Mouse (Mus musculus): Measurements from ENCODE around the gene E130218I03Rik. TPM values are rescaled to one million over a fixed set of nuclear protein-coding genes. Genes with fewer than 3 reads are reported as not detected.
A peak's percentile ranks its signal among the peaks of the same experiment; 100 is the strongest.

The E130218I03Rik gene
- polyA plus RNA-seq, 1 experiment from 2014 or later = 0.08 TPM

DNA sequence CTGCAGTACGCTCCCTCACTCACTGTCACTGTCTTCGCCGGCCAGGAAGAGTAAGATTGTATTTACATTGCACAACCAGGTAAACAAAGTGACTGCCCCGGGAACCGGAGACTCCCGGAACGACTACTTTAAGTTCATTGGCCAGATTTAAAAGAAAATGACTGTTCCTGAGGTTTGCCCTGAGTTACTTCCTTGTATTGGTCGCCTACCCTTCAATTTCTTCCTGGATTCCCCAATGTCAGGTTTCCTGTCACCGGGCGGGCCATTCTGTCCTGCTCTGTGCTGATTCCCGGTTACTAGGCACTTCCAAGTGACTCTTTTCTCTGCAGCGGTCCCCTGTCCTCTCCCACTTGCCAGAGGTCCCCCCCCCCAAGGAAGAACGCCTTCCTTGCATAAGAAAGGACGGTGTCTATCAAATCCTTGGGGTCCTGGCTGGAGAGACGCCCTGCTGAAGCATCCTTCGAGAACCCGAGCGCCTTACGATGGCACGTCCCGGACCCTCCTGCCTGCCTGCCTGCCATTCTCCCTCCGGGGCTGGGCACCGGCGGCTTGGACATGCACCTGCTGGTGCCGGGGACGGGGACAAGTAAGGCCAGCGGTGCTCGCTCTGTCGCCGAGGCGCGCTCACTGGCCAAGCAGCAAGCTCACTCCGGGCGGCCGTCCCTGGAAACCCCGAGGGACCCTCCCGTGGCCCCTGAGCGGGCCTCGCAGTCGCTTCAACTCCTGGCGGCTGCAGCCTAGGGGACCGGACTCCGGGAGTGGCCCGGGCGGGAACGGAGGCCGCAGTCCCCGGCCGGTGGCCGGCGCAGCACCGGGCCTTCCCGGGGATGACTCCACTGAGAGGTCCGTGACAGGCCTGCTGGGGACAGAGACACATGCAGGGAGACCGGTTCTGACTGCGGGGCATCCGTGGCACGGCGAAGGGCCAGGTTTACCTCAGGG lies 43.0 kb downstream of the E130218I03Rik start:
- TF ChIP-seq CTCF (IDR thresholded peaks at IDR 0.05; ENCODE audit: low read depth) = no peak
- Histone ChIP-seq H3K4me2 (ENCODE audit: low read length) (peak overlapping the region; percentile 93), H3K27ac (peak overlapping the region; percentile 99), H3K4me3 (replicated peaks; ENCODE audit: low read depth, low read length) (peak overlapping the region; percentile 95), H3K9me3 (replicated peaks; ENCODE audit: low read length) (no peaks in the 10 kb centered on the region), H3K36me3 (ENCODE audit: insufficient read depth, low read length) (0 out of 2 replicates have a peak, but pooled peaks cover 7% of the 10 kb centered on the region), H3K27me3 (ENCODE audit: insufficient read depth, low read length) (no peaks in the 10 kb centered on the region), H3K4me1 (replicated peaks; ENCODE audit: insufficient read depth, low read length) (peaks cover 5% of the 10 kb centered on the region), H3K9ac (ENCODE audit: low read depth, low read length) (peak overlapping the region; percentile 95)
- ATAC-seq (replicated peaks; ENCODE audit: low FRiP score, low read depth) (peak; percentile 44), DNase-seq (ENCODE audit: low spot score) (peak; percentile 18)
- WGBS = under 1% methylated on average over 59 of the region's 59 CpGs

DNA sequence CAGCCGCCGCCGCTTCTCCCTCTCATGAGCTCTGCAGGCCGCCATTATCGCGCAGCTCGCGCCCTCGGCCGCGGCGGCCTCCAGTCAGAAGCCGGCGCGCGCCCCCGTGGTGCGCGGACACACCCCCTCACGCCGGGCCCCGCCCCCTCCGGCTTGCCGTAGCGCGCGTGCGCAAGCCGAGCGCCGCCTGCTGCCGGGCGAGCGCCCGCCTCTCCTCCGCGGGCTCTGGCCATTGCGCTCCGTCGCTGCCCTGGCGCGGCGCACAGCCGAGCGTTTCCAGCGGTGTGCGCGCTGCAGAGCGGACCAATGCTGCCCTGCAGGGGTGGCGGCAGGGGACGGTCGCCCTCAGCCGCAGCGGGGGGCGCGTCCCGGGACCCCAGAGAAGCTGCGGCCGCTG lies 43.7 kb downstream of the E130218I03Rik start:
- DNase-seq (ENCODE audit: low spot score) (peak; percentile 96), ATAC-seq (replicated peaks; ENCODE audit: low FRiP score, low read depth) (peak; percentile 94)
- Histone ChIP-seq H3K9ac (ENCODE audit: low read depth, low read length) (peak overlapping the region; percentile 95), H3K4me1 (replicated peaks; ENCODE audit: insufficient read depth, low read length) (peaks cover 5% of the 10 kb centered on the region), H3K27ac (peak overlapping the region; percentile 99), H3K27me3 (ENCODE audit: insufficient read depth, low read length) (no peaks in the 10 kb centered on the region), H3K4me3 (replicated peaks; ENCODE audit: low read depth, low read length) (peak overlapping the region; percentile 95), H3K9me3 (replicated peaks; ENCODE audit: low read length) (no peaks in the 10 kb centered on the region), H3K36me3 (ENCODE audit: insufficient read depth, low read length) (0 out of 2 replicates have a peak, but pooled peaks cover 1% of the 10 kb centered on the region), H3K4me2 (ENCODE audit: low read length) (peak overlapping the region; percentile 93)
- WGBS = under 1% methylated on average over 52 of the region's 59 CpGs
- TF ChIP-seq CTCF (IDR thresholded peaks at IDR 0.05; ENCODE audit: low read depth) = peak; percentile 54

DNA sequence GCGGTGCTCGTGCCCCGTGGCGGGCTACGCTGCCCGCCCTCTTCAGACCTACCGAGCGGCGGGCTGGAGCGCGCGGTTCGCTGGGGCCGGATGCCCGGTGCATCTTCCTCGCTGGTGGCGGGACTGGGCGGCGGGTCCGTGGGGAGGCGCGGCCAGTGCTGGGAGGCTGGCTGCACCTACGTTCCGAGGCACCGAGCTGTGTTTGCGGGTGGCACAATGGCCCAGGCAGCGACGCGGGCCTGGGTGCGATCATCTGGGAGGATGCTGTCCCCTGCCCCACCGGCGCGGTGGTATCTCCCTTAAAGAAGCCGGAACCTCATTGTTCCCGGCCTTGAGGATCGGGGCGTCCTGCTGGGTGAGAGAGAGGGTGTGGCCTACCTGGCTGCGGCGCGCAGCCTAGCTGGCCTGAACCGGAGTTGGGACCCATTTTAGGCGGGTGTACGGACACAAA lies 44.1 kb downstream of the E130218I03Rik start, which contains the start of gene Pdik1l:
Pdik1l (minus strand) TSS at position 321 of the 451 bp plus-strand sequence.
- WGBS = under 1% methylated on average over 42 of the region's 43 CpGs
- TF ChIP-seq CTCF (IDR thresholded peaks at IDR 0.05; ENCODE audit: low read depth) = no peak
- H3K4me2 ChIP-seq (ENCODE audit: low read length) = peak within 1 kb of the TSS; percentile 93
- ATAC-seq (replicated peaks; ENCODE audit: low FRiP score, low read depth) (peak; percentile 88), DNase-seq (ENCODE audit: low spot score) (peak; percentile 92)
- no peaks in the 10 kb centered on the region for H3K36me3 ChIP-seq (ENCODE audit: insufficient read depth, low read length)
- peaks cover 5% of the 10 kb centered on the region for H3K4me1 ChIP-seq (replicated peaks; ENCODE audit: insufficient read depth, low read length)
- no peaks in the 10 kb centered on the region for H3K9me3 ChIP-seq (replicated peaks; ENCODE audit: low read length)
- peak within 1 kb of the TSS; percentile 95 for H3K9ac ChIP-seq (ENCODE audit: low read depth, low read length)
- peak within 1 kb of the TSS; percentile 99 for H3K27ac ChIP-seq
- H3K4me3 ChIP-seq (replicated peaks; ENCODE audit: low read depth, low read length) = peak within 1 kb of the TSS; percentile 95
- no peaks in the 10 kb centered on the region for H3K27me3 ChIP-seq (ENCODE audit: insufficient read depth, low read length)

DNA sequence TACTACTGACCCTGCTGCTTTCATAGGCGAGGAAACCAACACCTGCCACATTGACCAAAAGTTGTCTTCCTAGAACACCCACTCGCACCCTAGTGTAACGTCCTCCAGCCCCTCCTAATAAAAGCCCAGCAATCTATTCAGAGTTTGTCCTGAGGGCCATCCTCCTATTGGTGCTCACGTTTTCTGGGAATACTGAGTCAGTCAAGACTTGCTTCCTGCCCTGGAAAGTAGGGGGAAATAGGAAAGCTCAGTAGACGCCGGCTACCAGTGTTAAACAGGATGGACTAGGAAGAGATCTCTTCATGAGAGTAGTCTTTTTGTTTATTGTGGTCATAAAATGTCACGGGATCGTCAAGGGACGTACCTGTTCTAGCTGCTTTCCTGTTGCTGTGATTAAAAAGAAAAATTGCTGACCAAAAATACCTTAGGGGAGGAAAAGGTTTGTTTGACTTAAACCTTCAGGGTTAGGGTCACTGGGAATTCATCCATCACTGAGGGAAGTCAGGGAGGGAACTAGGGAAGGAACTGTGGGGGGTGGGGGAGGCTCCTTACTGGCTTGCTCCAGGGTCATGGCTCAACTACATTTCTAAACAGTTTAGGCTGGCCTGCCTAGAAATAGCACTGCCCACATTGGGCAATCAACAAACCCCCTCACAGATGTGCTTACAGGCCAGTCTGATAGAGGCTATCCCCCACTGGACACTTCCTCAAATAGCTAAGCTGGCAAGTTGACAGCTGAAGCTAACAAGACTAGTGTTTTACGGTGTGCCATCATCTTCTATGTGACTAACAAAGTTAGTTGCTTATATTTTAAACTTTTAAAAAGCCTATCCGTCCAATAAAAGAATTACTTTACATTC lies 45.2 kb downstream of the E130218I03Rik start:
- H3K4me1 ChIP-seq (replicated peaks; ENCODE audit: insufficient read depth, low read length) = peaks cover 5% of the 10 kb centered on the region
- H3K9me3 ChIP-seq (replicated peaks; ENCODE audit: low read length) = no peaks in the 10 kb centered on the region
- no peak for ATAC-seq (replicated peaks; ENCODE audit: low FRiP score, low read depth)
- peak overlapping the region; percentile 95; the same call in 1 of the 2 replicates for H3K9ac ChIP-seq (ENCODE audit: low read depth, low read length)
- no peak for TF ChIP-seq CTCF (IDR thresholded peaks at IDR 0.05; ENCODE audit: low read depth)
- H3K4me2 ChIP-seq (ENCODE audit: low read length) = peak overlapping the region; percentile 93
- H3K4me3 ChIP-seq (replicated peaks; ENCODE audit: low read depth, low read length) = peak overlapping the region; percentile 95
- DNase-seq (ENCODE audit: low spot score) = peak; percentile 28
- whole genome bisulfite sequencing = 11% methylated on average over 11 of the region's 11 CpGs
- H3K27me3 ChIP-seq (ENCODE audit: insufficient read depth, low read length) = no peaks in the 10 kb centered on the region
- peak overlapping the region; percentile 99 for H3K27ac ChIP-seq
- H3K36me3 ChIP-seq (ENCODE audit: insufficient read depth, low read length) = no peaks in the 10 kb centered on the region

DNA sequence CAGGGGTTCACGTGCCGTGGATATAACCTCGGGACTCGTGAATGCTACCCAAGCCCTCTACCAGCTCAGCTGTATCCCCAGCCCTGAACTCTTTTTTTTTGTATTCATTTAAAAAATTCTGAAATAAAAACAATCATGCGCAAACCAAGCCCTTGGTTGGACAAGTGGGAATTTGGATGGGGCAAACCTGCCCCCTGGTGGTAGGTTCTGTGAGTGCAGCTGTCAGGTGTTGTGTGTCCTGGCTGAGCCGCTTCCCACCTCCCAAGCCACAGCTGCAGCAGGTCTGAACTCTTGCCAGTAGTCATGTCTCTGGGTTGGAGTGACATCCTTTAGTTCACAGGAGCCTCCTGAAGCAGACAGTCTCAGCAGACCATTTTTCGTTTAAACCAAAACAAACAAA lies 48.6 kb downstream of the E130218I03Rik start:
- Histone ChIP-seq H3K4me2 (ENCODE audit: low read length) (no peak overlapping the region), H3K4me1 (replicated peaks; ENCODE audit: insufficient read depth, low read length) (peaks cover 5% of the 10 kb centered on the region; the same call in 1 of the 2 replicates), H3K4me3 (replicated peaks; ENCODE audit: low read depth, low read length) (no peak overlapping the region), H3K9me3 (replicated peaks; ENCODE audit: low read length) (no peaks in the 10 kb centered on the region), H3K27ac (no peak overlapping the region), H3K9ac (ENCODE audit: low read depth, low read length) (no peak overlapping the region), H3K27me3 (ENCODE audit: insufficient read depth, low read length) (no peaks in the 10 kb centered on the region), H3K36me3 (ENCODE audit: insufficient read depth, low read length) (no peaks in the 10 kb centered on the region)
- ATAC-seq (replicated peaks; ENCODE audit: low FRiP score, low read depth) (no peak), DNase-seq (ENCODE audit: low spot score) (peak; percentile 74)
- TF ChIP-seq CTCF (IDR thresholded peaks at IDR 0.05; ENCODE audit: low read depth) = peak; percentile 88
- WGBS = 19% methylated on average over 7 of the region's 7 CpGs
